Mouse (Mus musculus): Measurements from ENCODE around the gene Timm10. TPM values are rescaled to one million over a fixed set of nuclear protein-coding genes. Genes with fewer than 3 reads are reported as not detected.
A peak's percentile ranks its signal among the peaks of the same experiment; 100 is the strongest.

Gene Timm10
- polyA plus RNA-seq, 1 experiment from 2014 or later = 28.5 TPM

GRCm38 (mm10) chr2:84810886-84811577 is 15.8 kb upstream of the Timm10 start:
- WGBS = 24% methylated on average over 26 of the region's 26 CpGs

GRCm38 (mm10) chr2:84811880-84812279 is 14.9 kb upstream of the Timm10 start:
- H3K4me1 ChIP-seq (ENCODE audit: insufficient read depth, low read depth, low read length) = no peaks in the 10 kb centered on the region
- TF ChIP-seq CTCF (IDR thresholded peaks at IDR 0.05) (no peak), EP300 (IDR thresholded peaks at IDR 0.05) (no peak)
- H3K4me2 ChIP-seq (replicated peaks; ENCODE audit: low read depth, low read length) = no peak overlapping the region
- WGBS = 43% methylated on average over 7 of the region's 7 CpGs
- DNase-seq (ENCODE audit: low spot score) (no peak), ATAC-seq (peak; percentile 33)
- no peak overlapping the region for H3K27ac ChIP-seq (ENCODE audit: low read length)
- no peaks in the 10 kb centered on the region for H3K9me3 ChIP-seq (ENCODE audit: low read length)
- H3K36me3 ChIP-seq (ENCODE audit: insufficient read depth, low read length) = peaks cover 7% of the 10 kb centered on the region; the same call in 1 of the 2 replicates
- H3K9ac ChIP-seq (replicated peaks; ENCODE audit: low read depth) = no peak overlapping the region
- no peak overlapping the region for H3K4me3 ChIP-seq (ENCODE audit: low read depth, low read length)
- no peaks in the 10 kb centered on the region for H3K27me3 ChIP-seq (replicated peaks; ENCODE audit: insufficient read depth, low read length)

More at GRCm38 (mm10) chr2:84810886-84811577, 15.8 kb upstream of the Timm10 start:
- peak overlapping the region; percentile 60 for H3K4me2 ChIP-seq (replicated peaks; ENCODE audit: low read depth, low read length)
- peak; percentile 94 for DNase-seq (ENCODE audit: low spot score)
- H3K9ac ChIP-seq (replicated peaks; ENCODE audit: low read depth) = 0 out of 2 replicates have a peak overlapping the region, but pooled peaks have one; percentile 8
- no peaks in the 10 kb centered on the region for H3K9me3 ChIP-seq (ENCODE audit: low read length)
- H3K4me1 ChIP-seq (ENCODE audit: insufficient read depth, low read depth, low read length) = no peaks in the 10 kb centered on the region
- peaks cover 7% of the 10 kb centered on the region; the same call in 1 of the 2 replicates for H3K36me3 ChIP-seq (ENCODE audit: insufficient read depth, low read length)
- TF ChIP-seq CTCF (IDR thresholded peaks at IDR 0.05) (peak; percentile 88), EP300 (IDR thresholded peaks at IDR 0.05) (0 out of 2 replicates have a peak, but pooled peaks have one; percentile 17)
- H3K27ac ChIP-seq (ENCODE audit: low read length) = no peak overlapping the region
- ATAC-seq = peak; percentile 87
- H3K4me3 ChIP-seq (ENCODE audit: low read depth, low read length) = peak overlapping the region; percentile 25
- H3K27me3 ChIP-seq (replicated peaks; ENCODE audit: insufficient read depth, low read length) = no peaks in the 10 kb centered on the region

GRCm38 (mm10) chr2:84812676-84813075 is 14.1 kb upstream of the Timm10 start:
- 83% methylated on average over 6 of the region's 6 CpGs for WGBS
- ATAC-seq (no peak), DNase-seq (ENCODE audit: low spot score) (no peak)
- Histone ChIP-seq H3K4me2 (replicated peaks; ENCODE audit: low read depth, low read length) (no peak overlapping the region), H3K4me3 (ENCODE audit: low read depth, low read length) (no peak overlapping the region), H3K9ac (replicated peaks; ENCODE audit: low read depth) (no peak overlapping the region), H3K9me3 (ENCODE audit: low read length) (no peaks in the 10 kb centered on the region), H3K27me3 (replicated peaks; ENCODE audit: insufficient read depth, low read length) (no peaks in the 10 kb centered on the region), H3K4me1 (ENCODE audit: insufficient read depth, low read depth, low read length) (no peaks in the 10 kb centered on the region), H3K27ac (ENCODE audit: low read length) (no peak overlapping the region), H3K36me3 (ENCODE audit: insufficient read depth, low read length) (peaks cover 7% of the 10 kb centered on the region; the same call in 1 of the 2 replicates)
- TF ChIP-seq EP300 (IDR thresholded peaks at IDR 0.05) (no peak), CTCF (IDR thresholded peaks at IDR 0.05) (no peak)

- Histone ChIP-seq H3K27ac (ENCODE audit: low read length) (no peak overlapping the region), H3K36me3 (ENCODE audit: insufficient read depth, low read length) (no peaks in the 10 kb centered on the region), H3K4me3 (ENCODE audit: low read depth, low read length) (no peak overlapping the region), H3K9ac (replicated peaks; ENCODE audit: low read depth) (no peak overlapping the region), H3K9me3 (ENCODE audit: low read length) (no peaks in the 10 kb centered on the region), H3K4me2 (replicated peaks; ENCODE audit: low read depth, low read length) (no peak overlapping the region), H3K27me3 (replicated peaks; ENCODE audit: insufficient read depth, low read length) (no peaks in the 10 kb centered on the region; the same call in 1 of the 2 replicates), H3K4me1 (ENCODE audit: insufficient read depth, low read depth, low read length) (no peaks in the 10 kb centered on the region)
- DNase-seq (ENCODE audit: low spot score) = peak; percentile 43
- TF ChIP-seq CTCF (IDR thresholded peaks at IDR 0.05) = no peak
- TF ChIP-seq EP300 (IDR thresholded peaks at IDR 0.05) = no peak
- peak; percentile 9; the same call in 1 of the 2 replicates for ATAC-seq
- WGBS = 35% methylated on average over 3 of the region's 3 CpGs
Observed at GRCm38 (mm10) chr2:84819861-84820260, 6.9 kb upstream of the Timm10 start.

- no peak for TF ChIP-seq EP300 (IDR thresholded peaks at IDR 0.05)
- no peak for TF ChIP-seq CTCF (IDR thresholded peaks at IDR 0.05)
- H3K9me3 ChIP-seq (ENCODE audit: low read length) = no peaks in the 10 kb centered on the region
- H3K4me2 ChIP-seq (replicated peaks; ENCODE audit: low read depth, low read length) = no peak within 1 kb of the TSS
- no peak within 1 kb of the TSS for H3K9ac ChIP-seq (replicated peaks; ENCODE audit: low read depth)
- H3K4me1 ChIP-seq (ENCODE audit: insufficient read depth, low read depth, low read length) = peaks cover 1% of the 10 kb centered on the region; the same call in 1 of the 2 replicates
- DNase-seq (ENCODE audit: low spot score) = no peak
- no peaks in the 10 kb centered on the region for H3K36me3 ChIP-seq (ENCODE audit: insufficient read depth, low read length)
- H3K27me3 ChIP-seq (replicated peaks; ENCODE audit: insufficient read depth, low read length) = no peaks in the 10 kb centered on the region; the same call in 1 of the 2 replicates
- 32% methylated on average over 13 of the region's 13 CpGs for WGBS
- H3K4me3 ChIP-seq (ENCODE audit: low read depth, low read length) = no peak within 1 kb of the TSS
- H3K27ac ChIP-seq (ENCODE audit: low read length) = no peak within 1 kb of the TSS
- ATAC-seq = no peak
Observed at GRCm38 (mm10) chr2:84822552-84822951, 4.2 kb upstream of the Timm10 start, which contains the start of gene Smtnl1. TSS of gene Smtnl1 (minus strand) at chr2:84822652.

GRCm38 (mm10) chr2:84823237-84823636 is 3.6 kb upstream of the Timm10 start:
- H3K4me3 ChIP-seq (ENCODE audit: low read depth, low read length) = no peak overlapping the region
- WGBS = 20% methylated on average over 2 of the region's 2 CpGs
- H3K27ac ChIP-seq (ENCODE audit: low read length) = no peak overlapping the region
- DNase-seq (ENCODE audit: low spot score) (no peak), ATAC-seq (no peak)
- H3K36me3 ChIP-seq (ENCODE audit: insufficient read depth, low read length) = no peaks in the 10 kb centered on the region
- no peak overlapping the region for H3K9ac ChIP-seq (replicated peaks; ENCODE audit: low read depth)
- H3K4me2 ChIP-seq (replicated peaks; ENCODE audit: low read depth, low read length) = no peak overlapping the region
- no peaks in the 10 kb centered on the region; the same call in 1 of the 2 replicates for H3K27me3 ChIP-seq (replicated peaks; ENCODE audit: insufficient read depth, low read length)
- TF ChIP-seq EP300 (IDR thresholded peaks at IDR 0.05) = no peak
- TF ChIP-seq CTCF (IDR thresholded peaks at IDR 0.05) = no peak
- peaks cover 4% of the 10 kb centered on the region; the same call in 1 of the 2 replicates for H3K4me1 ChIP-seq (ENCODE audit: insufficient read depth, low read depth, low read length)
- no peaks in the 10 kb centered on the region for H3K9me3 ChIP-seq (ENCODE audit: low read length)

Data from lung, postnatal 0 days (tissue).